Mouse (Mus musculus): ENCODE data around the gene Slc39a11. TPM values are rescaled to one million over a fixed set of nuclear protein-coding genes. Genes with fewer than 3 reads are reported as not detected.
A peak's percentile ranks its signal among the peaks of the same experiment; 100 is the strongest.

Gene Slc39a11
- polyA plus RNA-seq, 1 experiment from 2014 or later, result 56.6 TPM

- TF ChIP-seq EP300 (optimal IDR thresholded peaks at IDR 0.05), result no peak
- no peak for TF ChIP-seq CTCF (IDR thresholded peaks at IDR 0.05; ENCODE audit: low read depth)
- H3K36me3 ChIP-seq (ENCODE audit: control insufficient read depth, insufficient read depth, low read length), result no peaks in the 10 kb centered on the region
These were observed 155.8 kb downstream of the Slc39a11 start for GRCm38 (mm10) chr11:113494021-113494546.

GRCm38 (mm10) chr11:113490530-113491520 lies 159.1 kb downstream of the Slc39a11 start:
- DNase-seq (ENCODE audit: low spot score) (no peak), ATAC-seq (ENCODE audit: low FRiP score, low TSS enrichment) (no peak)
- no peak overlapping the region for H3K27ac ChIP-seq (replicated peaks)
- H3K27me3 ChIP-seq (ENCODE audit: control insufficient read depth, insufficient read depth, low read length), result no peaks in the 10 kb centered on the region
- no peaks in the 10 kb centered on the region for H3K9me3 ChIP-seq (ENCODE audit: control insufficient read depth, low read length)
- H3K4me3 ChIP-seq (ENCODE audit: low read depth, low read length), result no peak overlapping the region
- TF ChIP-seq EP300 (optimal IDR thresholded peaks at IDR 0.05), result no peak
- TF ChIP-seq CTCF (IDR thresholded peaks at IDR 0.05; ENCODE audit: low read depth), result no peak
- no peaks in the 10 kb centered on the region; the same call in 1 of the 2 replicates for H3K4me1 ChIP-seq (replicated peaks; ENCODE audit: control insufficient read depth, insufficient read depth)
- no peak overlapping the region for H3K9ac ChIP-seq (ENCODE audit: low read length)
- H3K4me2 ChIP-seq (replicated peaks; ENCODE audit: low read depth), result no peak overlapping the region
- H3K36me3 ChIP-seq (ENCODE audit: control insufficient read depth, insufficient read depth, low read length), result no peaks in the 10 kb centered on the region
- WGBS, result 65% methylated on average over 20 of the region's 20 CpGs

More at GRCm38 (mm10) chr11:113494021-113494546, 155.8 kb downstream of the Slc39a11 start:
- no peak overlapping the region for H3K9ac ChIP-seq (ENCODE audit: low read length)
- ATAC-seq (ENCODE audit: low FRiP score, low TSS enrichment) (no peak), DNase-seq (ENCODE audit: low spot score) (no peak)
- H3K4me3 ChIP-seq (ENCODE audit: low read depth, low read length), result no peak overlapping the region
- H3K27ac ChIP-seq (replicated peaks), result no peak overlapping the region
- H3K4me1 ChIP-seq (replicated peaks; ENCODE audit: control insufficient read depth, insufficient read depth), result no peaks in the 10 kb centered on the region
- H3K4me2 ChIP-seq (replicated peaks; ENCODE audit: low read depth), result no peak overlapping the region
- 85% methylated on average over 12 of the region's 12 CpGs for WGBS
- no peaks in the 10 kb centered on the region for H3K9me3 ChIP-seq (ENCODE audit: control insufficient read depth, low read length)
- H3K27me3 ChIP-seq (ENCODE audit: control insufficient read depth, insufficient read depth, low read length), result no peaks in the 10 kb centered on the region

- DNase-seq (ENCODE audit: low spot score), result peak; percentile 80
- TF ChIP-seq EP300 (optimal IDR thresholded peaks at IDR 0.05) (no peak), CTCF (IDR thresholded peaks at IDR 0.05; ENCODE audit: low read depth) (no peak)
- ATAC-seq (ENCODE audit: low FRiP score, low TSS enrichment), result peak; percentile 84
- Histone ChIP-seq H3K36me3 (ENCODE audit: control insufficient read depth, insufficient read depth, low read length) (no peaks in the 10 kb centered on the region), H3K4me1 (replicated peaks; ENCODE audit: control insufficient read depth, insufficient read depth) (no peaks in the 10 kb centered on the region; the same call in 1 of the 2 replicates), H3K27ac (replicated peaks) (peak overlapping the region; percentile 65), H3K4me2 (replicated peaks; ENCODE audit: low read depth) (no peak overlapping the region), H3K27me3 (ENCODE audit: control insufficient read depth, insufficient read depth, low read length) (no peaks in the 10 kb centered on the region), H3K9ac (ENCODE audit: low read length) (no peak overlapping the region), H3K4me3 (ENCODE audit: low read depth, low read length) (no peak overlapping the region), H3K9me3 (ENCODE audit: control insufficient read depth, low read length) (no peaks in the 10 kb centered on the region)
- WGBS, result 38% methylated on average over 8 of the region's 8 CpGs
These were observed 162.1 kb downstream of the Slc39a11 start for GRCm38 (mm10) chr11:113487603-113488335.

GRCm38 (mm10) chr11:113484037-113484436 lies 165.8 kb downstream of the Slc39a11 start:
- Histone ChIP-seq H3K9ac (ENCODE audit: low read length) (no peak overlapping the region), H3K9me3 (ENCODE audit: control insufficient read depth, low read length) (no peaks in the 10 kb centered on the region), H3K4me1 (replicated peaks; ENCODE audit: control insufficient read depth, insufficient read depth) (no peaks in the 10 kb centered on the region; the same call in 1 of the 2 replicates), H3K4me3 (ENCODE audit: low read depth, low read length) (no peak overlapping the region), H3K36me3 (ENCODE audit: control insufficient read depth, insufficient read depth, low read length) (no peaks in the 10 kb centered on the region), H3K27me3 (ENCODE audit: control insufficient read depth, insufficient read depth, low read length) (no peaks in the 10 kb centered on the region), H3K27ac (replicated peaks) (no peak overlapping the region), H3K4me2 (replicated peaks; ENCODE audit: low read depth) (no peak overlapping the region)
- 84% methylated on average over 10 of the region's 10 CpGs for WGBS
- DNase-seq (ENCODE audit: low spot score) (no peak), ATAC-seq (ENCODE audit: low FRiP score, low TSS enrichment) (no peak)
- TF ChIP-seq CTCF (IDR thresholded peaks at IDR 0.05; ENCODE audit: low read depth), result peak; percentile 45
- TF ChIP-seq EP300 (optimal IDR thresholded peaks at IDR 0.05), result no peak

GRCm38 (mm10) chr11:113477550-113477949 lies 172.3 kb downstream of the Slc39a11 start:
- H3K27me3 ChIP-seq (ENCODE audit: control insufficient read depth, insufficient read depth, low read length), result no peaks in the 10 kb centered on the region
- H3K4me2 ChIP-seq (replicated peaks; ENCODE audit: low read depth), result no peak overlapping the region
- no peak overlapping the region for H3K4me3 ChIP-seq (ENCODE audit: low read depth, low read length)
- DNase-seq (ENCODE audit: low spot score), result no peak
- no peaks in the 10 kb centered on the region; the same call in 1 of the 2 replicates for H3K4me1 ChIP-seq (replicated peaks; ENCODE audit: control insufficient read depth, insufficient read depth)
- WGBS, result 84% methylated on average over 9 of the region's 9 CpGs
- no peak for ATAC-seq (ENCODE audit: low FRiP score, low TSS enrichment)
- TF ChIP-seq EP300 (optimal IDR thresholded peaks at IDR 0.05) (no peak), CTCF (IDR thresholded peaks at IDR 0.05; ENCODE audit: low read depth) (no peak)
- no peaks in the 10 kb centered on the region for H3K9me3 ChIP-seq (ENCODE audit: control insufficient read depth, low read length)
- no peaks in the 10 kb centered on the region for H3K36me3 ChIP-seq (ENCODE audit: control insufficient read depth, insufficient read depth, low read length)
- no peak overlapping the region for H3K27ac ChIP-seq (replicated peaks)
- no peak overlapping the region for H3K9ac ChIP-seq (ENCODE audit: low read length)
